Mouse (Mus musculus) stomach, embryonic 16.5 days (tissue): Measurements from ENCODE around the gene Sema3e. TPM values are rescaled to one million over a fixed set of nuclear protein-coding genes. Genes with fewer than 3 reads are reported as not detected.

ENCODE experiments used
- polyA plus RNA-seq: library from polyadenylated mRNA; unstranded; fragments of >200 nt; fragmentation: Nextera tagmentation; extraction: Ambion mirVana; gene quantifications from 2 replicates; pipeline ENCODE4 v1.2.1, GENCODE M21; 2015

The Sema3e gene
- polyA plus RNA-seq, 1 experiment from 2014 or later, result 3.4 TPM

Other genes with a start within 250 kb of the Sema3e start
- gene Speer3, start 233.7 kb upstream of the Sema3e start, polyA plus RNA-seq, result not detected in 2 replicates